Mouse (Mus musculus) midbrain, embryonic 11.5 days (tissue): ENCODE results near the gene Cd300ld3. TPM values are rescaled to one million over a fixed set of nuclear protein-coding genes. Genes with fewer than 3 reads are reported as not detected.
"Not testable (repeated sequence)": the region's sequence is repeated elsewhere in the genome, so short reads cannot be mapped to it uniquely, and the experiment has no call there.

Experiments
- ATAC-seq: fragments of 200-750 bp; cut with Nextera tagmentation; 2 replicates; pipeline ENCODE4 v1.8.0; 2017; ENCODE audit warnings: moderate TSS enrichment, moderate library complexity; ENCODE audit not compliant: low FRiP score
- DNase-seq: peaks from one replicate; pipeline ENCODE4 v3.0.0; 2015; ENCODE audit warnings: low spot score; ENCODE audit errors: missing footprints
- H3K27ac ChIP-seq: fragments of 300-500 bp; sonication (generic); 2 replicates; pipeline ENCODE4 v1.5.1; 2014; ENCODE audit warnings: low read depth, low read length
- H3K27me3 ChIP-seq: fragments of 300-500 bp; sonication (generic); 2 replicates; pipeline ENCODE4 v1.6.1; 2014; ENCODE audit warnings: mild to moderate bottlenecking, low read length, moderate library complexity, mixed read lengths; ENCODE audit not compliant: control insufficient read depth, insufficient read depth
- H3K36me3 ChIP-seq: fragments of 300-500 bp; sonication (generic); 2 replicates; pipeline ENCODE4 v1.6.1; 2014; ENCODE audit warnings: mild to moderate bottlenecking, low read length, moderate library complexity, mixed read lengths; ENCODE audit not compliant: control insufficient read depth, insufficient read depth
- H3K4me1 ChIP-seq: fragments of 300-500 bp; sonication (generic); 2 replicates; pipeline ENCODE4 v1.6.1; 2014; ENCODE audit warnings: low read length; ENCODE audit not compliant: control insufficient read depth, insufficient read depth
- H3K4me2 ChIP-seq: fragments of 300-500 bp; sonication (generic); 2 replicates; pipeline ENCODE4 v1.6.1; 2014; ENCODE audit warnings: mild to moderate bottlenecking, moderate library complexity
- H3K4me3 ChIP-seq: fragments of 300-500 bp; sonication (generic); 2 replicates; pipeline ENCODE4 v1.5.1; 2014; ENCODE audit warnings: low read depth, low read length
- H3K9ac ChIP-seq: fragments of 300-500 bp; sonication (generic); 2 replicates; pipeline ENCODE4 v1.6.1; 2014; ENCODE audit warnings: low read length
- H3K9me3 ChIP-seq: fragments of 300-500 bp; sonication (generic); 2 replicates; pipeline ENCODE4 v1.6.1; 2016; ENCODE audit warnings: low read length; ENCODE audit not compliant: control insufficient read depth
- WGBS: fragments of 180-500 bp; shearing (Covaris S2); extraction: QIAGEN DNeasy Blood & Tissue Kit; methylation state at CpG from one replicate; pipeline ENCODE4 v1.1.7; 2014; 5-methylcytosine and 5-hydroxymethylcytosine counted together
- polyA plus RNA-seq: library from polyadenylated mRNA; unstranded; fragments of >200 nt; fragmentation: Nextera tagmentation; extraction: Ambion mirVana; gene quantifications from 2 replicates; pipeline ENCODE4 v1.2.1, GENCODE M21; 2014

Gene Cd300ld3
- polyA plus RNA-seq, 1 experiment from 2014 or later = not detected

DNA sequence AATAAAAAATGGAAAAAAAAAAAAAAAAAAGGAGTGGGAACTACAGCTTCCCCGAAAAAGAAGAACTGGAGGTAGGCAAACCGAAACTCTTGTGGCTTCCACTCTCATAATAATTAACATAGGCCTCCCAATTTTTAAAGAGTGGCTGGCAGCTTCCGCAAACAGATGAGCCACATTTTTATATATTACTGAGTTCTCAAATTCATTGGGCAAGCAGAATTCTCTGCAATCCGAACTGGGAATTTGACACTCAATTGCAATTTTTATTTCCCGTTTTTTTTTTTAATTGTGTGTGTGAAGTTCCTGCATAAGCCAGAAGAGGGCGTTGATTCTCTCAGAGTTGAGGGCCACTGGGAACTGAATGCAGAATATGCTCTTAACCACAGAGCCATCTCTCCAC, 18.6 kb upstream of the Cd300ld3 start:
- no peak for DNase-seq
- Histone ChIP-seq H3K4me3 (no peak overlapping the region), H3K36me3 (no peaks in the 10 kb centered on the region), H3K4me2 (no peak overlapping the region), H3K4me1 (peaks cover 13% of the 10 kb centered on the region), H3K27ac (no peak overlapping the region), H3K27me3 (peaks cover 13% of the 10 kb centered on the region; the same call in 1 of the 2 replicates), H3K9ac (no peak overlapping the region), H3K9me3 (no peaks in the 10 kb centered on the region)
- 73% methylated on average over 6 of the region's 6 CpGs for WGBS
- ATAC-seq = no peak

DNA sequence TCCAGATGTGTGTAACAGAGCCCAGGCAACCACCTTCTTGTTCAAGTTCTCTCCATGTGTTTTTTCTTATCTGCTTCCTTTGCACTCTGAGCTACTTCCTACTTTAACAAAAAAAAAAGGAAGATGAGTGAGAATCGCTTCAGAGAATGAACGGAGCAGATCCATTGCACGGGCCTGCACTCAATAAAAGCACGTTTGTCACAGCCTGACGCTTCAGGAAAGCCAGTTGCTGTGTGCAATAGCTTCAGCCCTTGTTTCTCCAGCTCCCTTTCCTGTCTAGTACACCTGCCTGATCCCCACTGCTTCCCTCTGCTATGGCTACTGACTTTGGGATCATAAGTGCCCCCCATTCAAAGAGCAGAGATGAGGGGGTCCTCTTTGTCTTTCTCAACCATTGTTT, 13.9 kb upstream of the Cd300ld3 start, which contains the start of gene Cd300e:
TSS of gene Cd300e (minus strand) at position 101 of the 400 bp plus-strand sequence.
- ATAC-seq (no peak), DNase-seq (no peak)
- WGBS = 44% methylated on average over 5 of the region's 5 CpGs
- Histone ChIP-seq H3K9me3 (no peaks in the 10 kb centered on the region), H3K4me2 (no peak within 1 kb of the TSS), H3K9ac (no peak within 1 kb of the TSS), H3K36me3 (no peaks in the 10 kb centered on the region), H3K4me3 (no peak within 1 kb of the TSS), H3K4me1 (peaks cover 2% of the 10 kb centered on the region; the same call in 1 of the 2 replicates), H3K27me3 (no peaks in the 10 kb centered on the region), H3K27ac (no peak within 1 kb of the TSS)

GRCm38 (mm10) chr11:115059797-115060196, 11.6 kb upstream of the Cd300ld3 start:
- 87% methylated on average over 2 of the region's 2 CpGs for WGBS
- Histone ChIP-seq H3K27me3 (no peaks in the 10 kb centered on the region), H3K9ac (no peak overlapping the region), H3K4me1 (peaks cover 2% of the 10 kb centered on the region; the same call in 1 of the 2 replicates), H3K27ac (no peak overlapping the region), H3K36me3 (no peaks in the 10 kb centered on the region), H3K4me2 (no peak overlapping the region), H3K4me3 (no peak overlapping the region), H3K9me3 (no peaks in the 10 kb centered on the region)
- DNase-seq (no peak), ATAC-seq (no peak)

GRCm38 (mm10) chr11:115058701-115059100, 10.5 kb upstream of the Cd300ld3 start:
- no peaks in the 10 kb centered on the region for H3K9me3 ChIP-seq
- H3K4me3 ChIP-seq = no peak overlapping the region
- no peaks in the 10 kb centered on the region for H3K27me3 ChIP-seq
- ATAC-seq (no peak), DNase-seq (no peak)
- H3K27ac ChIP-seq = no peak overlapping the region
- 80% methylated on average over 4 of the region's 4 CpGs for WGBS
- H3K36me3 ChIP-seq = no peaks in the 10 kb centered on the region
- H3K9ac ChIP-seq = no peak overlapping the region
- H3K4me1 ChIP-seq = peaks cover under 1% of the 10 kb centered on the region; the same call in 1 of the 2 replicates
- H3K4me2 ChIP-seq = no peak overlapping the region

DNA sequence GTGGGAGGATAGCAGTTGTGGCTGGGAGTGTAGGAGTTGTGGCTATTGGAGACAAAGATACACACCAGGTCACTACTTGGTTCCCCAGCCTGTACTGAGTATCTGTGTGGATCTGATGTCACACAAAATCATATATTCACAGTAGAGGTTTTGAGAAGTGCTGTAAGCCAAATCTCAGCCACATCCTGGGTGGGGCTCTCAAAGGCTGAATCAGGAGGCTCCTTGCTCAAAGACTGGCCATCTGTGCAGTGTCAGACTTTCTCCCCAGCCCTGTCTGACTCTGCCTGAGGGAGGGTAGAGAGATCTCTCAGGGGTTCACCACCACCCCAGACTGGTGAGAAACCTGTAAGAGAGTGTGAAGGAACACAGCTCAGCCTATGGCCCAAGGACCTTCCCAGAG, 6.3 kb upstream of the Cd300ld3 start:
- no peak for ATAC-seq

GRCm38 (mm10) chr11:115052991-115053390, 4.8 kb upstream of the Cd300ld3 start:
- 91% methylated on average over 1 of the region's 1 CpGs for WGBS
- Histone ChIP-seq H3K27me3 (no peaks in the 10 kb centered on the region), H3K36me3 (no peaks in the 10 kb centered on the region), H3K27ac (no peak overlapping the region), H3K9me3 (no peaks in the 10 kb centered on the region), H3K9ac (no peak overlapping the region), H3K4me2 (no peak overlapping the region), H3K4me1 (no peaks in the 10 kb centered on the region), H3K4me3 (no peak overlapping the region)
- DNase-seq (no peak), ATAC-seq (no peak)

More for the DNA sequence above, 6.3 kb upstream of the Cd300ld3 start:
- Histone ChIP-seq H3K27me3 (no peaks in the 10 kb centered on the region), H3K9me3 (no peaks in the 10 kb centered on the region), H3K4me3 (no peak overlapping the region), H3K4me2 (no peak overlapping the region), H3K9ac (no peak overlapping the region), H3K27ac (no peak overlapping the region), H3K4me1 (no peaks in the 10 kb centered on the region), H3K36me3 (no peaks in the 10 kb centered on the region)
- no peak for DNase-seq

GRCm38 (mm10) chr11:115052206-115052605, 4.0 kb upstream of the Cd300ld3 start:
- H3K27ac ChIP-seq = no peak overlapping the region
- H3K9ac ChIP-seq = no peak overlapping the region
- H3K4me3 ChIP-seq = no peak overlapping the region
- H3K9me3 ChIP-seq = no peaks in the 10 kb centered on the region
- no peak overlapping the region for H3K4me2 ChIP-seq
- WGBS = 5% methylated on average over 9 of the region's 9 CpGs
- DNase-seq (no peak), ATAC-seq (no peak)
- H3K27me3 ChIP-seq = no peaks in the 10 kb centered on the region
- no peaks in the 10 kb centered on the region for H3K4me1 ChIP-seq
- no peaks in the 10 kb centered on the region for H3K36me3 ChIP-seq

GRCm38 (mm10) chr11:115049282-115049895, 1.2 kb upstream of the Cd300ld3 start:
- H3K36me3 ChIP-seq = no peaks in the 10 kb centered on the region
- H3K4me3 ChIP-seq = no peak overlapping the region
- no peak overlapping the region for H3K4me2 ChIP-seq
- no peaks in the 10 kb centered on the region for H3K9me3 ChIP-seq
- WGBS = 51% methylated on average over 3 of the region's 3 CpGs
- no peaks in the 10 kb centered on the region for H3K27me3 ChIP-seq
- no peak overlapping the region for H3K9ac ChIP-seq
- no peaks in the 10 kb centered on the region for H3K4me1 ChIP-seq
- no peak for ATAC-seq
- no peak overlapping the region for H3K27ac ChIP-seq
- no peak for DNase-seq

GRCm38 (mm10) chr11:115037669-115038068, 10.5 kb downstream of the Cd300ld3 start, which contains the start of gene Cd300ld5:
Cd300ld5 (minus strand) TSS chr11:115037769.
- not testable (repeated sequence) for H3K27me3 ChIP-seq, H3K4me1 ChIP-seq, H3K36me3 ChIP-seq, DNase-seq, H3K4me2 ChIP-seq, ATAC-seq, H3K9me3 ChIP-seq, H3K27ac ChIP-seq, H3K4me3 ChIP-seq, H3K9ac ChIP-seq
- WGBS = no CpG with 5 or more reads among the region's 6 CpGs
